Mouse (Mus musculus) heart, adult 18-20 months (tissue): ENCODE results near the gene Cyp2d34. TPM values are rescaled to one million over a fixed set of nuclear protein-coding genes. Genes with fewer than 3 reads are reported as not detected.

ENCODE experiments used
- DNase-seq, 2 experiments: peaks; one replicate each; pipeline ENCODE4 v3.0.0; 2021 to 2022; ENCODE audit warnings: mixed read lengths in 1 of 2
- long read RNA-seq, 2 experiments: library from polyadenylated mRNA; stranded (forward); transcript quantifications; one replicate each; pipeline ENCODE4 v2.0.0; 2021
- microRNA-seq, 2 experiments: library from miRNA; unstranded; fragments of <30 nt; microRNA quantifications; one replicate each; pipeline ENCODE4 v1.2.0; 2022
- total RNA-seq, 2 experiments: library from RNA; stranded (reverse); gene quantifications; 2 replicates each; pipeline ENCODE4 v1.2.3; 2021

Cyp2d34 gene
- total RNA-seq: not detected
- long read RNA-seq, experiment 1: 0 reads
- long read RNA-seq, experiment 2: 0 reads

- DNase-seq: no peak
These were observed at the start of gene Cyp2d34 for GRCm38 (mm10) chr15:82620531-82621202. Cyp2d34 (minus strand) TSS chr15:82620946.

- DNase-seq: peak in 1 of 2 experiments; percentile 40
These were observed 35.6 kb upstream of the Cyp2d34 start for GRCm38 (mm10) chr15:82656346-82656745.

- DNase-seq: no peak
These were observed 23.6 kb upstream of the Cyp2d34 start for GRCm38 (mm10) chr15:82644371-82644770.

DNA sequence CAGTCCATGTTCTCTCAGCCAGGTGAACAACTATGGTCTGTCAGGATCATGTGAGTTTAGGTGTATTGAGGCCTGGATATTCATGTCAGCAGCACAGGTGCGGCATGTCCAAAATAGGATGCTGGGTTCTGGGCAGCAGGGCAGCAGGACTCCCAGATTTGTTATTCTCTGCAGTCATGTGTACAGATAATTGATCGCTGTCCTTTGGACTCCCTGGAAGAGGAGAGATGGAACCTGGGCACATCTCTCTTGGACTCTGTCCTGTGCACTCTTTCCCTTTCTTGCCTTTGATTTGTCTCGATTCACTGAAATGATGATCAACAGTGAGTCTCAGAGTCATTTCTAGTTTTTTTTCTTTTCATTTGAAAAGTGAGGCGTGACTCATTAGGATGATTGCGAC lies 23.0 kb upstream of the Cyp2d34 start:
- DNase-seq: no peak

- DNase-seq: no peak
These were observed 22.0 kb upstream of the Cyp2d34 start for GRCm38 (mm10) chr15:82642771-82643170.

DNA sequence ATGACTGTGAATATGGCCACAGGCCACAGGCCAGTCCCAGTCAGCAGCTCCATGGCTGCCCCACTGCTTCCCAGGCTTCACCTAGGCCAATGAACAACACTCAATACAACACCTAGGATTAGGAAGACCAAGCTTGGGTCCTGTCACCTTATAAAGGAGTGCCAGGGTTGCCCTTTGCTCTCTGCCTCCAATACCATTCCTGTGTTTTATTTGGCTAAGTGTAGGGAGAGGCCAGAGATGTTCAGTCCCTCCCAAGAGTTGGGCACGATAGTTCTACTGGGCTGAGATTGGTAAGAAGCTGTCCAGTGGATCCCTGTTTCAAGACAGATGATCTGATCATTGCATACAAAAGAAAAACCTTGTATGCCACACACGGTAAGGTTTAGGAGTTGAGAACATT lies 21.2 kb upstream of the Cyp2d34 start:
- no peak for DNase-seq

DNA sequence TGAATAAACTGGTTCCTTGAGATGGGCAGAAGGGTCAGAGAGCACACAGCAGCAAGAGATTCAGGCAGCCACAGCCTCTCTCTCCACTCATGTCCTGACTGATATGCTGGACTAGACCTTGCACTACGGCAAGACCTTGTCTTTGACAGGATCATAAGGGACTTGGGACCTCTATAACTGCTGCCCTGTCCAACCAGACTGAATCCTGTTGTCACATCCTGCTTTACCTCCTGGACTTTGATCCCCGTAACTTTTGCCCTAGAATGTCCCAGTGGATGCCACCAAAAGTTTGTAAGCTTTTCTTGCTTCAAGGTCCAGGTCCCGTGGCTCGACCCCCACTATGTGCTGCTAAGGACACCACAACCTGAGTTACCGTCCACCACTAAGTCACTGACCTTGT lies 20.6 kb upstream of the Cyp2d34 start:
- DNase-seq: no peak

GRCm38 (mm10) chr15:82640201-82640600 lies 19.5 kb upstream of the Cyp2d34 start:
- no peak for DNase-seq

DNA sequence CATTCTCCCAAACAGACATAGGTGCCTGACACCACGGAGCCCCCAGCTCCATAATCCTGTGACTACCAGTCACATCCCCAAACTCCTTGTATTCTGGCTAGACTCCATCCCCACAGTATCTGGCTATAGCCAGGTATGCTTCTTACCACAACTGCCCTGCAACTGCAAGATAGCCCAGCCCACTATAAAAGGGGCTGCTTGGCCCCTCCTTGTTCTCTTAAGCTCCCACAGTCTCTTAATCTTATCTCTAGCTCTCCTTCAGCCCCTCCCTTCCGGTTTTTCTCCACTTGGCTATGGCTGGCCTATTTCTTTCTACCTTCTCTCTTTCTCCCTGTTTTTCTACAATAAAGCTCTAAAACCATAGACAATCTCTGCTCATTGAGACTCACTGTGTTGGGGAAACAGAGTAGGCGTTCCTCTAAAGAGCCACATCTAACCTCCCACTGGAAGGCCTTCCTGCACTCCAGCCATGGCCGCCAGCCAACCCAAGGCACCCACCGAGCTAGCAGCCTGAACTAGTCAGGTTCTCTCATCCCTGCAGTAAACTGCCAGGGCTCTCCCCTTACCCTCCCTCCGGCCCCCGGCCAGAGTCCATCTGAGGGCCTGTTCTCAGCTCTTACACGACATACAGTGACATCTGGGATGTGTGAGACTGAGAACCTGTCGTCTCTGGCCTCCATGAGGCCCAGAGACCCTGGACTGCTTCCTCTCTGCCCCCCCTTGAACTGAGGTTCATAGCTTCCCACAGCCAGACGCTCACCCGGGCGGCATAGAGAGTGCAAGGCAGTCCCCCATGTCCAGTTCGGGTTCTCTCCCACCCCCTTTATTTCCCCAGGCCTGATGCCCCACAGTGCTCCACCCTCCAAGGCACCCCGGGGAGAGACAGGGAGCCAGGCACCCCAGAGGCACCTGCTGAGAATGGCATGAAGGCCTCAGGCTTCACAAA lies 16.7 kb upstream of the Cyp2d34 start:
- DNase-seq: no peak

- DNase-seq: no peak
These were observed 14.2 kb upstream of the Cyp2d34 start for GRCm38 (mm10) chr15:82634976-82635375.

DNA sequence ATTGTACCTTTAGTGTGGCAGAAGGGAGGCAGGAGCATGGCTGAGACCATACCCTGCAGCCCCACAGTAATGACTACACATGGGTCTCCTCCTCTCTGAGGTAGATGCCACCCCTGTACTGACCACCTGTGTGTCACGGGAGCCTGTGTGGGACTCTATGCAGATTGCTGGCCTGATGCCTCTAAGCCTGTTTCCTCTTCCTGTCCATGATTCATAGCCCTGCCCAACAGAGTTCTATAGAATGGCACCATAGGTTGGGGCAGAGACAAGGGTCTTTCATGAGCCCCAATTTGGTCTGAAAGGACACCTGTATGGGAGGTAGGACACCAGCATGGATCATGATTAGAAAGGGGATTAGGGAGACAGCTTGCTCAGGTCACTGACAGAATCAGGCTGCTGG lies 1.2 kb upstream of the Cyp2d34 start:
- DNase-seq: no peak

DNA sequence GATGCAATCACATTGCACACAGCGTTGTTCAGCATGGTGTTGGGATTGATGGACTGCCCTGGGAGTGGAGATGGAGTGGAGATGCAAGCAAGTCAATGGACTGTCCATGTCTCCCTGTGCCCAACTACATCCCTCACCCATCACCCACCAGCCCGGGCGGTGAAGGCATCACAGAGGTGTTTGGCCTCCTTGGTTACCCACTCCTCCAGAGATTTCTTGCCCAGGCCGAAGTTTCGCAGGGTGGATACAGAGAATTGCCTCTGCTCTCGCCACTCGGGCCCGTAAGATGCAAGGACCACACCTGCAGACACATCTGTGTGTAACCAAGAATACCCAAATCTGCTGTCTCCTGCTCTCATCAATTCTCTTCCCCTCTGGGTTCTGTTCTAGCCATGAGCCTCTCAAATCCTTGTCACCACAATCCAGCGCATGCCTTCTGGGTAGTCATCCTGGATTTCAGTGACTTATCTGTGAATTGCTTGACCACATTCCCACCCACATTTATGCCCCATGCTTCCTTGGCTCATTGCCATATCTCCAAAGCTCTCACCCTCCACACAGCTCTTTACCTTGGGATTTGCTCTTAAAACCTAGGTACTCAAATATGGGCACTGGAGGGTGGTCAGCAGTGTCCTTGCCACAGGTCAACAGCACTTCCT lies 2.3 kb downstream of the Cyp2d34 start:
- DNase-seq: no peak

DNA sequence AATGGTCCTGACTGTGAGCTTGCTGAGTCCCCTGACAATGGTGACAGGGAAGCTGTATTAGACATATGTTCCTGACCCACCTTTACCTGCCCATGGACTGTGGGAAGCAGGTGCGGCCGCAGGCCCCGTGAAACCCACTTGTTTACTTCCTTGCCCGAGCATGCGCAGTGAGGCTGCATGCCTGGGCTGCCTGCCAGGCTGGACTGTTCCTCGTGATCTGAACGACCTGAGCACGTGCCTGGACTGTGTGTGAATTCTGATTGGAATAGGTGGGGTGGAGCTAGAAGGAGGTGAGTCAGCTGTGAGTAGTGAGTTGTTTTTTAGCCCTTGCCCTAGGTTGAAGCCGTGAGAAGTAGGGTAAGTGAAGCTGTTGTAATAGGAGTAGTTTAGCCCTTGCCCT lies 38.1 kb downstream of the Cyp2d34 start:
- no peak for DNase-seq

- DNase-seq: no peak
These were observed 41.7 kb downstream of the Cyp2d34 start for GRCm38 (mm10) chr15:82579071-82579470.

DNA sequence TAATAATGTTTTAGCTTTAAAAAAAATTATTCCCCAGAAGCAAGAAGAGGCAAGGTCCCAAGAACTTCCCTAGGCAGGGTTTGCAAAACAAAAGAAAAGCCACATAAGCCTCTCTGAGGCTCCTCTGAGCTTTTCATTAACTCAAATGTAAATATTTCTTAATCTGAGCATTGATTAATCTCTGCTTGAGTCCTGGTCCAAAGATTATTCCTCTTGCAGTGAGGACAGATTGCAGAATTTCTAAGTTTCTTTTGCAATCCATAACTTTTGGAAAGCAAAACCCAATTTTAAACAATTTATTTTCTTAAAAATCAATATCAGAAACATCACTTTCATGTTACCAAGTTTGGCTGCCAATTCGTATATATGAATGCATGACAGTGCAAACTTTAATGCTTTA lies 47.9 kb downstream of the Cyp2d34 start:
- no peak for DNase-seq

Small RNAs within 50 kb of the gene (microRNA-seq; reads per million reads assigned to microRNA genes)
- gene Gm27463 (0 reads per million in 2 experiments), gene Gm27742 (0 reads per million in 2 experiments)

Other genes with a start within 250 kb of the Cyp2d34 start
- gene Cyp2d22, start 240.7 kb downstream of the Cyp2d34 start, total RNA-seq: 10 to 100 TPM; 25.8 to 30.1 TPM
- not detected for gene Cyp2d11, start 226.9 kb downstream of the Cyp2d34 start, total RNA-seq
- gene Cyp2d10, start 213.8 kb downstream of the Cyp2d34 start, total RNA-seq: not detected
- gene Cyp2d9, start 187.5 kb downstream of the Cyp2d34 start, total RNA-seq: not detected
- not detected for gene Cyp2d12, start 65.9 kb downstream of the Cyp2d34 start, total RNA-seq
- not detected for gene Cyp2d40, start 143.2 kb upstream of the Cyp2d34 start, total RNA-seq
- not detected for gene Cyp2d26, start 173.3 kb upstream of the Cyp2d34 start, total RNA-seq